Mouse (Mus musculus) cerebellum, adult 18-20 months (tissue): ENCODE measurements at regions not wholly inside any gene's neighbourhood (a gene's known extent, or its start where the extent isn't known, plus 50 kb on each side); places are given as distances from the start of the nearest gene placed in this dataset.

Experiments
- DNase-seq, 2 experiments: peaks; one replicate each; pipeline ENCODE4 v3.0.0; 2021

- no peak for DNase-seq
Observed at GRCm38 (mm10) chr7:137888731-137889130, 451.3 kb downstream of the Glrx3 start.

DNA sequence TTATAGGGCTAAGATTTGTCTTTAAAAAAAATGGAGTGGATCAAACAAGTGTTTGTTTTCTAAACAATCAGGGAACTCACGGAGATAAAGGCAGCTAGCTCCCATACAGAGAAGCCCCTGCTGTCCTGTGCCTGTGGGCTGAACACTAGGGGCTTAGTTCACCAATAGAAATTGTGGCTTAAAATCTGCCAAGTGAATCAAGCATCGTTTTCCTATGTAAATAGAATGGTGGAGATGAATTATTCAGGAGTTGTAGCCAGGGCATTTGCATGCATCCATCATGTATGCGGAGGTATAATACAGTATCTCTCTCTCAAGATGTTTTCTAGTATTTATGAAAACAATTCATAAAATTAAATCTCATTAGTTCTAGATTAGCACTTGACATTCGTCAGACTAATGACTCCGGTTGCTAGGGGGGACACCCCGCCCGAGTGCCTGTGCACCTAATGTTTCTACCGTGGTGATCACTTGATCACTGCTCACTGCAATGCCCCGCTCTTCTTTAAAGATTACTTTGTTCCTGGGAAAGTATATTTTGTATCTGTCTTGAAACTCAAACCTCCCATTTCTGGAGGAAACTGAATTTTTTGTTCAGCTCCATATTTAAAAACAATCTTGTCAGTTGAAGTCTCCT lies 469.1 kb downstream of the Glrx3 start:
- DNase-seq: no peak

GRCm38 (mm10) chr7:137909456-137909855 lies 472.0 kb downstream of the Glrx3 start:
- no peak for DNase-seq

- no peak for DNase-seq
Observed at GRCm38 (mm10) chr7:137913551-137914105, 476.2 kb downstream of the Glrx3 start.

- no peak for DNase-seq
Observed at GRCm38 (mm10) chr7:137914506-137914905, 477.1 kb downstream of the Glrx3 start.

GRCm38 (mm10) chr7:137916351-137916750 lies 478.9 kb downstream of the Glrx3 start:
- peak; percentile 9 to 15 for DNase-seq

DNA sequence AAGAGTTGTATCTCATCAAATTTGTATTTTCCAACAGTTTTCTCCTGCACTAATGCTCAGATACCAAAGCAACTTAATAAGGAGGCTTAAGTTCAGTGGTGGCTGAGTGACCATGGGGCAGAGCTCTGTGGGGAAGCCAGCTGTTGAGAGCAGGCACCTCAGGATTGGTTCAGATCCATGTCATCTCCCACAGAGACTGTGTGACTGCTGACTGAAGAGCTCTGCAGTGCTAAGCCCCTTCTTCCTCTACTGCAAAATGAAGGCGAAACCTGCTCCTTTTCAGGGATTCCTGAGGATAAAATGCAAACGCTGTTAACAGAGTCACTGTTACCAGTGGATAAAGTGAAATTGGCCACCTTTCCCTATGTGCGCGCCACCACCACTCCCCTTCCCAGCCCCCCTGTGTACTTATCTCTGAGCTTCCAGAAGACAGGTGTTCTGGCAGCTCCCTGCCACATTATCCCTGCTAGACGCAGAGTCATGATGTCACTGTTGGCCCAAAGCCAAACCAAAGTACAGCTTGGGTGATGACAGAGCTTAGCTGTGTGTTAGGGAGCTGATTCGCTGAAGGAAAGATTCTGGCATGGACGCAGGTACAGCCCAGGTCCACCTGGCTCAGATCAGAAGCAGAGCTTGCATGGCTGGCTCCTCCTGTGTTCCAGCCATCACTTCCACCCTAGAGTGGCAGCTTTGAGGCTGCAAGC lies 472.9 kb downstream of the Tcerg1l start:
- DNase-seq: peak; percentile 30 to 36

DNA sequence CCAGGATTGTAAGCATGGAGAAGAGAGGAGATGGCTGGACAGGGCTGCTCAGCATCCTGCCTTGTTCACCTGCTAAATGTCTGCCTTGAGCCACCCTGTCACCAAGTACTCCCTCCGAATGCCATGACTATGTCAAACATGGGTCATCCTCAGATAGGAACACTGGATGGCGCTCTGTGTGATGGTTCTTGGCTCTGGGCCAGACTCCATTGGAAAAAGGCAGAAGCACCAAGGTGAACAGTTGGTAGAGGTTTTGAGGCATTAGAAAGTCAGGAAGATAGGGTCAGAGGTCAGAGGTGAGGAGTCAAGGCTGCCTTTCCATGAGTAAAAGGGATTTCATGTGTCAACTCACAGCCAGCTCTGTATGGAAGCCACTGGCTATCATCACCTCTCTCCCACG lies 471.9 kb downstream of the Tcerg1l start:
- no peak for DNase-seq

- DNase-seq: no peak
Observed at GRCm38 (mm10) chr7:137927371-137927770, 470.2 kb downstream of the Tcerg1l start.

DNA sequence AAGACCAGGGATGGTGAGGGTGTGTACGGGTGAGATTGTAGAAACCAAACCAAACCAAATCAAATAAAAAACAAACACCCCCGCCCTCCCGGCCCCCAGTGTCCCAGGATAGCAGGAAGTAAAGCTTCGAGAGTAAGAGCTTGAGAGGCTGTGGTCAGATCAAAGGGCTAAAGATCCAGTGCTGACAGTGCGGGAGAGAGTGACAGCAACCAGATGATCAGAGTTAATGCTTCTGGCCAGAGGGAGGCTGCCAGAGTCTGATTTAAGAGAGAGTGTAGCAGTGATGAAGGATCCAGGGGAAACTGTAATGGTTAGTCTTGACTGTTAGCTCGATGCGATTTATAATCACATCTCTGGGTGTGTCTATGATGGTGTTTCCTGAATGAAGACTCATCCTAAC lies 467.3 kb downstream of the Tcerg1l start:
- DNase-seq: no peak

- DNase-seq: no peak
Observed at GRCm38 (mm10) chr7:137935896-137936295, 461.6 kb downstream of the Tcerg1l start.

- DNase-seq: no peak
Observed at GRCm38 (mm10) chr7:137939116-137939515, 458.4 kb downstream of the Tcerg1l start.

GRCm38 (mm10) chr7:137940084-137940483 lies 457.4 kb downstream of the Tcerg1l start:
- DNase-seq: no peak

GRCm38 (mm10) chr7:137944991-137945390 lies 452.5 kb downstream of the Tcerg1l start:
- DNase-seq: no peak

- no peak for DNase-seq
Observed at GRCm38 (mm10) chr7:137947424-137947823, 450.1 kb downstream of the Tcerg1l start.

- no peak for DNase-seq
Observed at GRCm38 (mm10) chr7:137957354-137957753, 440.2 kb downstream of the Tcerg1l start.

GRCm38 (mm10) chr7:137957848-137958247 lies 439.7 kb downstream of the Tcerg1l start:
- DNase-seq: no peak

- peak; percentile 18 to 26 for DNase-seq
Observed at GRCm38 (mm10) chr7:137963470-137964095, 433.9 kb downstream of the Tcerg1l start.

GRCm38 (mm10) chr7:137974705-137975104 lies 422.8 kb downstream of the Tcerg1l start:
- DNase-seq: no peak

- no peak for DNase-seq
Observed at GRCm38 (mm10) chr7:137977527-137977926, 420.0 kb downstream of the Tcerg1l start.

DNA sequence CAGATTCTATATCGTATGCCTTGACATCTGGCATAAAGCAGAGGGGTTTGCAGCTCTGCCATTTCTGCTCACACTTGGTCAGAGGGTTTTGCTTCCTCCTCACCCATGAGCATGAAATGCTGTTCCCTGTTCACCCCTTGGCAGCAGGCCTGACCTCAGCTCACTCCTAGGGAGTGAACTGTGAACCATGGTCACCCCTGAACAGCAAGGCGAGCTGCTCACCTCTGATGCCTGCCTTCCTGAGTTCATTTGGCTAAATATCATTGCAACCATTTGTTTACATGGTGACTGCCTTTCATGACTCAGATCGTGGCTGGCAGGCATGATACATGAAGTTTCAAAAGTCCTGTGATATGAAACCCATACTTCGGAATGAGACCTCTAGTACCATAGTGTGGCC lies 418.2 kb downstream of the Tcerg1l start:
- no peak for DNase-seq

DNA sequence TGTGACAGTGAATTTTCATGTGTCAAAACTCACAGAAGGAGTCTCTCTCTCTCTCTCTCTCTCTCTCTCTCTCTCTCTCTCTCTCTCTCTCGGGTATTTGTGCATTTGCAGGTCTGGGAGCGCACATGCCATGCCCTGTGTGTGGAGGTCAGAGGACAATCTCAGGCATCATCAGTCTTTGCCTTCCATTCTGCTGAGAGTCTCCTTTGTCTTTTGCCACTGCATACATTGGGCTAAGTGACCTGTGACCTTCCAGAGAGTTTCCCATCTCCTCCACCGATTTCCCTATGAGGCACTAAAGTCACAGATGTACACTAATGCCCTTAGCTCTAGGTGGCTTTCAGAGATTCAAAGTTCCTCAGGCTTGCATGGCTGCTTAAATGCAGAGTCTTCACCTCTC lies 391.7 kb downstream of the Tcerg1l start:
- DNase-seq: no peak

DNA sequence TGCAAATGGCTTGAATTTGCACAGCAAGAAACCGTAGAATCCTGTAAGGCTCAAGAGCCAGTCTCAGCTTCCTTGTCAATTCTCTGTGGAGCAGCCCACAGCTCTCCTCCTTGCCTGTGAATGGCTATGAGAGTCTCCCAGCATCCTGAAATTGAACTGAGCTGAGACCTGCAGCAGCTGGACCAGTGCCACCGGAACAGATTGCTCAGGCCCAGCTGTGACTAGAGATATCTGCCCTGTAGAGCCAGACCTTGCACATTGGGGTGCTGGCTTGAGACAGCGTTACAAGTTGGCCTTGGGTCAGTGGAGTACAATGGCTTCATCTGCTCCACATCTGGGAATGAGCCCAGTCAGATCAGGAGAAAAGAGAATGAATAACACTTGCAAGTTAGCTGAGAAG lies 390.6 kb downstream of the Tcerg1l start:
- peak; percentile 5 to 11 for DNase-seq

- DNase-seq: no peak
Observed at GRCm38 (mm10) chr7:138008601-138009000, 388.9 kb downstream of the Tcerg1l start.
